Mouse (Mus musculus): ENCODE measurements at regions not wholly inside any gene's neighbourhood (a gene's known extent, or its start where the extent isn't known, plus 50 kb on each side); places are given as distances from the start of the nearest gene placed in this dataset.

DNA sequence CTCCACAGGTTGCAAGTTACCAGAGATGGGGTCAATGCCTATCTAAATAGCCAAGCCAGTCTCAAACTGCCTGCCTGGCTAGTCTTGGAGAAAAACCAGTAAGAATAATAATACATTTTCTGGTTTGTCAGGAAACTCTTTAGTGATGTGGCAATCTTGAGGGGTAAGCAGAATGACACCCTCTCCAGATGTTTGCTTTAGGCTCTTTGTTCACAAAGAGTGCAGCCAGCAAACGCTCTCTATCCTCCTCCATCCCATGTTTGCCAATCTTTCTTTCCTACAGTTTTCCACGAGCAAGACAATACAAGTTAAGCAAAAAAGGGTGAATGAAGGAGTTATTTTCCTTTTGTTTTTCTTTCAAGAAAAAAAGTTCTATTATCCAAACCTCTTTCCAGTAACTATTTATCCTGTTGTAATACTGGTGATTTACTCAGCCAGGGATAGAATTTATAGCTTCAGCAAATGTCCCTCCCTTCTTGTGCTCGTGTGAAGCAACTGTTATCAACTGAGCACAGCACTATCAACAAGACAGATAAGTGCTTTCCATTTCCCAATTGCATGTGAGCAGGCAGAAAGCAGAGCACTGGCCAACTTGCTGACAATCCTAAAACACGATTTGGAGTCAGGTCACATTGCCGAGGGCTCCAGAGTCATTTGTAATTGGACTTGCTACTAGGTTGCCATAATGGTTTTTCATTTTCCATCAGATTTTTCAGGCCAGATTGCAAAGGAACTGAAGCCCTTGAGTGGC, 873.5 kb downstream of the Rapgef2 start:
- H3K27ac ChIP-seq = no peak overlapping the region
- no peak for TF ChIP-seq CTCF (conservative IDR thresholded peaks at IDR 0.05)
- H3K4me3 ChIP-seq = no peak overlapping the region
- no peak for DNase-seq (ENCODE audit: low spot score in 2 of 2)

DNA sequence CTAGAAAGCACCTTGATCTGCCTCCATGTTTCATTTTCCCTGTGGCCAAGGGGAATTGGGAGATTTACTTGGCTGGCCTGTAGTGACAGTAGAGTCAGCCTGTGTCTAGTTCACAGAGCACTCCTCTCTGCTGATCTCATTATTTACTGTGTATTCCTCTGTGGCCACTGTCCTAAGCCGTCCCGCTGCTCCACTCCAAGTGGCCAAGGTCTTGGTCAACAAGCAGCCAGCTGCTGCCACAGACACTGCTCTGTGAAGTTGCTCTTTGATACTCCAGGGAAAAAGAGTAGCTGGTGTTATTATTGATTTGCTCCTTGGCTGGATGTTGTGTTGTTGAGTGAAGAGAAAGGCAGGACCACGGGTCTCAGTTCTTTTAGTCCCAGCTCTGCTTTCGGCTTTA, 874.9 kb downstream of the Rapgef2 start:
- no peak overlapping the region for H3K4me3 ChIP-seq
- DNase-seq (ENCODE audit: low spot score in 2 of 2) = no peak
- no peak overlapping the region for H3K27ac ChIP-seq
- no peak for TF ChIP-seq CTCF (conservative IDR thresholded peaks at IDR 0.05)

DNA sequence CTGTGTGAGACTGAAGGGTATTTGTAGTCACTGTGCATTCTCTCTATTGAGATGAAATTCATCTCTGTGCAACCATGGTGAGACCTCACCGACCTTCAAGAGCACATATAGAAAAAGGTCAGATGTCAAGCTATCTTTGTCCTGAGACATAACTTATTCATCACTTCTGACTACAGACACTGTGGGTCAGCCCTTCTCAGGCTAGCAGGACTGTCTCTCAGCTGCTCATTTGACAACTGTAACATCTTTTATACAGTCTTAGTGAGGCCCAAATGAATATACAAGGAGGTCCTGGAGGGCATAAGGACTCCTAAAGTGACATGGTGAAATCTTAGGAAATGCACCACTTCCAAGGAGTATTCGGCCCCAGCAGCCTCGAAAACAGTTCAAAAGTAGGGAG, 877.1 kb downstream of the Rapgef2 start:
- TF ChIP-seq CTCF (conservative IDR thresholded peaks at IDR 0.05) = no peak
- no peak for DNase-seq (ENCODE audit: low spot score in 2 of 2)
- Histone ChIP-seq H3K27ac (no peak overlapping the region), H3K4me3 (no peak overlapping the region)

DNA sequence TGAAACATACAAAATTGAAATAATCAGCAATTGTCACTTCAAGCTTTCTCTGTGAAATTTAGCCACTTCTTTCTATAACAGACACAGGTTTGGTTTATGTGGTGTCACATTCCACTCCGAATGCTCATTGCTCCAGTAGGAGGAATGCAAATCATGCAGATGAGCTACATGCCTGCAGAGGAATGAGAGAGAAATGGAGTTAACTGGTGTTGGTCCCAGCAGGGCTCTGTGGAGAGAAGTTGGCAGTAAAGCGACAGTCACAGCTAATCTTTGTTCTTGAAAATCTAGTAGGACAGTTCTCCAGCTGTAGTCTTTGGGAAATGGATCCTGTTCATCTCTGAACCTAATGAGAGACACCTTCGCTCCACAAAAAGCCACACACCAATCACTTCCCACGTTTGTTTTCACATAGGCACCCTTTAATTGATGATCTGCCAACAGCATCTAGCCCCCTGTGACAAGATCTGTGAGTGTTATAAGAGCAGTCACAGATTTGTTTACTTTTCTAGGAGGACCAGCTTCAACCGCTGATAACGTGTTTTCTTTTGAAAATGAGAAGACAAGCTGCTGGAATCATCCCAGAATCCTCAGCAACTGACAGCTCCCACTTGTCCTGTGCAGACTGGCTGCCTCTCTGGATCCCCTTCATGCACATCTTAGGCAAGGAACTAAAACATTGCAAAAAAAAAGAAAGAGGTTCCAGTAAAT, 880.4 kb downstream of the Rapgef2 start:
- Histone ChIP-seq H3K27ac (no peak overlapping the region), H3K4me3 (no peak overlapping the region)
- DNase-seq (ENCODE audit: low spot score in 2 of 2) = no peak
- no peak for TF ChIP-seq CTCF (conservative IDR thresholded peaks at IDR 0.05)

DNA sequence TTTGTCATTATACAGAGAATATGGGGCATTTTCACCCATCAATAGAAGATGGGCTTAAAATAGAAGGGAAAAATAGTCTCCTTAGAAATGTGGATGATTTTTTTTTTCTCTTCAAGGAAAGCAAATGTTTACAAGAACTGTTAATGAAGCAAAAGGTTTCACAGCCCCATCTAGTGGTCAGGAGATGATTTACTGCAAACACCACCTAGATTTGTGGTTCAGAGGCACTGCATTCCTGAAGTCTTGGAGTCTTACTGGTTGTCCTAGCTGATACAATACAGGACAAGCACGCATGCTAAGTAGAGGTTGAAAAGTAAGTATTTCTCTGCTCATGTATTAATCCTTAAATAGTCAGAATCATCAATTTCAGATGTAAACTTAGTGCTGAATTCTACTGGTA, 927.9 kb downstream of the Rapgef2 start:
- Histone ChIP-seq H3K4me3 (no peak overlapping the region), H3K27ac (no peak overlapping the region)
- TF ChIP-seq CTCF (conservative IDR thresholded peaks at IDR 0.05) = peak; percentile 90
- peak; percentile 57 to 76 for DNase-seq (ENCODE audit: low spot score in 2 of 2)

DNA sequence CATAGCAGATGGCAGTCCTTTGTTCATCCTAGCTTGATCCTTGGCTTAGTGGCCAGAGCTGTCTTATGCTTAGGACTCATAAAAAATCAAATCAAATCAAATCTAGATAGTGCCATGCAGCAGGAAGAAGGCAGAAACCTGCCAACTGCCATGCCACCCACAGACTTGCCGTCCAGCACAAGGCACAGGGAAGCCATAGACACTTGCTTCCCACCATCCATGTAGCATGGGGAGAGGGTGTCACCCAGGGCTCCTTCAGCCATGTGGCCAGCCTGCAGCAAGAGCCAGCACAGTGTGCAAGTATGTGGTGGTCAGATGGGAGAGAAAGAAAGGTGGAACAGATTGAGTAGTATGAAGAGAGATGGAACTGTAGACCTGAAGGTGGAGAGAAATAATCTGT, 946.4 kb downstream of the Rapgef2 start:
- no peak for TF ChIP-seq CTCF (conservative IDR thresholded peaks at IDR 0.05)
- no peak overlapping the region for H3K4me3 ChIP-seq
- H3K27ac ChIP-seq = no peak overlapping the region
- no peak for DNase-seq (ENCODE audit: low spot score in 2 of 2)

DNA sequence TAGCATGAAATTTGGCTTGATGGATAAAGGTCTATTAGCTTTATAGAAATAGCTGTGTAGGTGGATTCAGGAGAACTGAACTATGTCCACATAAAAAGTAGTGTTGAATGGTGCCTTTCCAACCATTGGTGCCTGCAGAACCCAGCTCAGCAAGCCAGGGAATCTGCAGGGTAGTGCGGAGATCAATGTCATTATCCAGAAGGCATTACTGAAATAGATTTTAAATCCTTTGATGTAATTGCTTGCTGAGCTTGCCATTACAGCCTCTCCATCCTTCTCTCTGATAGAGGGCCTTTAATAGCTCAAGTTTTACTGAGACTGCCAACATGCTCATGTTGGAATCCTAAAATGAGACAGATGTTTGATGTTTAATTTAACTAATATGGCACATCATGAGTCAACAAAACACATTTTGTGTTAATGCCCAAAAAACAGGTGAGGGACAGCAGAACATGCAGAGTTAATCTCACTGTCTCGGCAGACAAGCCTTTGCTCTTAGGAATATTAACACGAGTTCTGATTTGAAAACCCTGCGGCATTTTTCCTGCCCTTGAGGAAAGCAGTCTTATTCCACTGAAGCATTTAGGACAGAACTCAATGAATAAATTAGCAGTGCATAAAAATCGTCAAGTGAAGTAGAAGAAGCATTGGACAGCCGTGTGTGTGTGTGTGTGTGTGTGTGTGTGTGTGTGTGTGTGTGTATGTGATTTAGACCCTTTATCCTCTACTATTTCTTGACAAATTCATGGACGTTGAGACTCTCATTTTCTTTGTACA, 974.5 kb downstream of the Rapgef2 start:
- no peak for TF ChIP-seq CTCF (conservative IDR thresholded peaks at IDR 0.05)
- Histone ChIP-seq H3K4me3 (no peak overlapping the region), H3K27ac (no peak overlapping the region)
- no peak for DNase-seq (ENCODE audit: low spot score in 2 of 2)

DNA sequence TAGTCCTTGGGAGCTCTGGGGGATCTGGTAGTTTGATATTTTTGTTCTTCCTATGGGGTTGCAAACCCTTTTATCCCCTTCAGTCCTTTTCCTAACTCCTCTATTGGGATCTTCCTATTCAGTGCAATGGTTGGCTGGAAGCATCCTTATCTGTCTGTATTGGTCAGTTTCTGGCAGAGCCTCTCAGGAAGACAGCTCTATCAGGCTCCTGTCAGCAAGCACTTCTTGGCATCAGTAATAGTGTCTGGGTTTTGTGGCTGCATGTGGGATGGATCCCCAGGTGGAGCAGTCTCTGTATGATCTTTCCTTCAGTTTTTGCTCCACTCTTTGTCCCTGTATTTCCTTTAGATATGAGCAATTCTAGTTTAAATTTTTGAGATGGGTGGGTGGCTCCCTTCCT, 985.8 kb downstream of the Rapgef2 start:
- Histone ChIP-seq H3K27ac (no peak overlapping the region), H3K4me3 (no peak overlapping the region)
- TF ChIP-seq CTCF (conservative IDR thresholded peaks at IDR 0.05) = no peak
- DNase-seq (ENCODE audit: low spot score in 2 of 2) = no peak

DNA sequence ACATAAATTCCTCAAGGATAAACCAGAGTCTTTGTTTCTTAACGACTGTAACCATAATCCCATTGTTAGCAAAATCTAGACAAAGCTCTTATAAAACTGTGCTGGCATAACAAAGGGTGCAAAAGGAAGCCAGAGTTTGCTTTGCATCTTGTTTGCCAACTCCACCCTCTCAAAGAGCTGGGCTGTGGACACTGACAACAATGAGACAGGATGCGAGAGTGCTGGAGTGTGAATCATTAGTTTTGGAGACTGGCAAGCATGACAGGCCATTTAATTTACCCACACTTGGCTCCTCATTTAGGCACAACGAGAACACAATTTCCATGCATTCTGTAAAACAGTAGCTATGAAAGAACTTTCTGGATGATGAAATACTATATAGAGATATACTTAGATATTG, 994.4 kb downstream of the Rapgef2 start:
- TF ChIP-seq CTCF (conservative IDR thresholded peaks at IDR 0.05) = no peak
- DNase-seq (ENCODE audit: low spot score in 2 of 2) = no peak

DNA sequence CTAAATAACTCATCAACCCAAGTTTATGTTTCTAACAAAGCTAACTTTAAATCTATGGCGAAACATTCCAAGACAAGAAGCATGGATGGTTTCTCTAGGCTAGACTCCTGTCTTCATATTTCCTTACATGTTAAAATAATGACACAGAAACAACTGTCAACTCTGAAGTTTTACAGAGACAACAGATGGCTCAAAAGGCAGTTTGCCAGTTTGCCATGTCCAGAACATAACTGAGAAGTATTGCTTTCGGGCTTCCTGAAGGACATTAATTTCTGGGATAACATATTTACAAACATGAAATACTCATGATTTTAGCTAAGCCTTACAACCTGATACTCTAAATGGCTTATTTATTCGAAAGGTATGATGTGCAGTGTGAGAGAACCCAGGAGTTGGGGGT, 1002.2 kb downstream of the Rapgef2 start:
- no peak overlapping the region for H3K4me3 ChIP-seq
- no peak for DNase-seq (ENCODE audit: low spot score in 2 of 2)
- no peak overlapping the region for H3K27ac ChIP-seq
- TF ChIP-seq CTCF (conservative IDR thresholded peaks at IDR 0.05) = no peak

More for the DNA sequence above, 994.4 kb downstream of the Rapgef2 start:
- no peak overlapping the region for H3K27ac ChIP-seq
- no peak overlapping the region for H3K4me3 ChIP-seq

DNA sequence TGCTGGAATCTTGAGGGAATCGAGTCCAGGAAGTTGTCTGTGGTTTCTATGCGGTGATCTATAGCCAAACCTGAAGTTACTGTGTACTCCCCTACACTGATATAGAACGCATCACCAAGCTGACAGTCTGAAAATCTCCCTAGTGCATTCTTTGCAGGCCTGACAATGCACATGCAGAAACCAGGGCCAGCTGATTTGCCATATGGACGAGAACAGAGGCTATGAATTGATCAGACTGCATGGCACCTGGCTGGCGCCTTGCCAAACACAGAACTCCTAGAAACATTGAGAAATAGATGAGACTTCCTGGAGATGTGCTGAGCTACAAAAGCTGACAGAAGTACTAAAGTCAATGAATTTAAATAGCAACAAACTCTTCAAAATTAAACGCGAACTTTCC, 1049.4 kb downstream of the Rapgef2 start:
- no peak for TF ChIP-seq CTCF (conservative IDR thresholded peaks at IDR 0.05)
- Histone ChIP-seq H3K27ac (no peak overlapping the region), H3K4me3 (no peak overlapping the region)
- DNase-seq (ENCODE audit: low spot score in 2 of 2) = no peak

DNA sequence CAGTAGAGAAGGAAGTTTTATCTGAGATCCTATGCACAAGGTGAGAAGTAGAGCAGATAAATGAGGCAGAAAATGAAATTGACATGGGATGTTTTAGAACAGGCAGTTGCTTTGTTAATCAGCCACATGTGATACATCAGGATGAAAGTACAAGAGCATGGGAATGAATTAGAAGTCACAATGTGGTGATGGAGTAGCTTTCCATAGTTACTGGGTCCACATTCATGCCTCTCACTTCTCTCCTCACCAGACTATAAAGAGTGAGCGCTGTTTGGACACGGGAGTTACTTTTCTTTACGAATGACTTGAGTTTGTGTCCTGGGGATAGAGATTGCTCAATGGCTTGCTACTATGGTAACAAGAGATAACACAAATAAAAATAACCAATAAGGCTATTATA, 1076.6 kb downstream of the Rapgef2 start:
- DNase-seq (ENCODE audit: low spot score in 2 of 2) = no peak
- no peak overlapping the region for H3K27ac ChIP-seq
- no peak for TF ChIP-seq CTCF (conservative IDR thresholded peaks at IDR 0.05)
- no peak overlapping the region for H3K4me3 ChIP-seq

DNA sequence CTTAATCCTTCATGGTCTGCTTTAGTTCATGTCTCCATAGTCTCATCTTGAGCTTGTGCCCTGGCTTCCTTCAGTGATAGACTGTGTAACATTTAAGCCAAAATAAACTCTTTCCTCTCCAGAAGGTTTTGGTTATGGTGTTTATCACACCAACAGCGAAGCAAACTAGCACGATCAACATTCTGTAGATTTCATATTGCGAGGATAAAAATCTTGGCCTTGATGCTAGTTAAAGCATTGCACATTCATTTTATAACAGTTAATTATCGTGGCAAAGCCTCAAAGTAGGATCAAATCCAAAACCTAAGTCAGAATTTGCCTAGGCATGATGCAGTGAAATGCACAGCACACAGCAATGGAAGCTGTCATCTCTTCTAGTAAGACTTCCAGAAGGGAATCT, 1123.7 kb downstream of the Rapgef2 start:
- no peak for TF ChIP-seq CTCF (conservative IDR thresholded peaks at IDR 0.05)
- Histone ChIP-seq H3K27ac (no peak overlapping the region), H3K4me3 (no peak overlapping the region)
- no peak for DNase-seq (ENCODE audit: low spot score in 2 of 2)

Measured in layer of hippocampus, adult 2 months (tissue).